Mouse (Mus musculus) liver, adult 2 months (tissue): ENCODE results near the gene Ccni. TPM values are rescaled to one million over a fixed set of nuclear protein-coding genes. Genes with fewer than 3 reads are reported as not detected.

Experiments
- DNase-seq: peaks from one replicate; pipeline ENCODE4 v3.0.0-alpha.2; 2011; ENCODE audit warnings: low read depth, low spot score; ENCODE audit errors: extremely low read depth
- H3K27ac ChIP-seq: fragments of 200-500 bp; replicated peaks from 2 replicates; pipeline ENCODE4 v1.5.1; 2012; ENCODE audit warnings: low read depth, mild to moderate bottlenecking, control low read depth, inconsistent platforms, low read length; ENCODE audit not compliant: insufficient read depth
- H3K27me3 ChIP-seq: fragments of 200-500 bp; 2 replicates; pipeline ENCODE4 v1.6.1; 2012; ENCODE audit warnings: mild to moderate bottlenecking, moderate library complexity, low read length, inconsistent platforms; ENCODE audit not compliant: control insufficient read depth, insufficient read depth
- H3K36me3 ChIP-seq: fragments of 200-500 bp; 2 replicates; pipeline ENCODE4 v1.6.1; 2012; ENCODE audit warnings: low read length, inconsistent platforms; ENCODE audit not compliant: control insufficient read depth, insufficient read depth
- H3K4me1 ChIP-seq: fragments of 200-500 bp; 2 replicates; pipeline ENCODE4 v1.6.1; 2011; ENCODE audit warnings: low read length; ENCODE audit not compliant: control insufficient read depth, insufficient read depth
- H3K4me3 ChIP-seq: fragments of 200-500 bp; 2 replicates; pipeline ENCODE4 v1.5.1; 2011; ENCODE audit warnings: low read depth, mild to moderate bottlenecking, control low read depth, low read length, moderate library complexity; ENCODE audit not compliant: insufficient read depth
- H3K79me2 ChIP-seq: fragments of 200-500 bp; 2 replicates; pipeline ENCODE4 v1.6.1; 2012; ENCODE audit warnings: inconsistent platforms, mild to moderate bottlenecking, low read length, moderate library complexity; ENCODE audit not compliant: control insufficient read depth, insufficient read depth
- H3K9ac ChIP-seq: fragments of 200-500 bp; 2 replicates; pipeline ENCODE4 v1.6.1; 2012; ENCODE audit warnings: low read depth, mild to moderate bottlenecking, control low read depth, inconsistent platforms, low read length
- CTCF ChIP-seq: fragments of 200-500 bp; IDR thresholded peaks from 2 replicates; pipeline ENCODE4 v1.5.1; 2011; ENCODE audit warnings: low read depth, low read length, control low read depth
- POLR2A ChIP-seq: fragments of 200-500 bp; IDR thresholded peaks from 2 replicates; pipeline ENCODE4 v1.6.1; 2011; ENCODE audit warnings: low read length, control low read depth; ENCODE audit not compliant: insufficient read depth; ENCODE audit errors: extremely low read depth
- WGBS: fragments of 180-500 bp; shearing (Covaris S2); methylation state at CpG from one replicate; pipeline ENCODE4 v1.1.7; 2018; 5-methylcytosine and 5-hydroxymethylcytosine counted together
- polyA plus RNA-seq: library from polyadenylated mRNA; depleted of rRNA; stranded (reverse); fragments of >200 nt; gene quantifications from 2 replicates; pipeline ENCODE4 v1.2.3, GENCODE M21; 2012; rRNA removed
- total RNA-seq: library from RNA; depleted of rRNA; stranded (reverse); fragments of >200 nt; gene quantifications from 2 replicates; pipeline ENCODE4 v1.2.3, GENCODE M21; 2014; rRNA removed

The Ccni gene
- total and polyA plus RNA-seq, 2 experiments: 56.4 to 68.0 TPM

DNA sequence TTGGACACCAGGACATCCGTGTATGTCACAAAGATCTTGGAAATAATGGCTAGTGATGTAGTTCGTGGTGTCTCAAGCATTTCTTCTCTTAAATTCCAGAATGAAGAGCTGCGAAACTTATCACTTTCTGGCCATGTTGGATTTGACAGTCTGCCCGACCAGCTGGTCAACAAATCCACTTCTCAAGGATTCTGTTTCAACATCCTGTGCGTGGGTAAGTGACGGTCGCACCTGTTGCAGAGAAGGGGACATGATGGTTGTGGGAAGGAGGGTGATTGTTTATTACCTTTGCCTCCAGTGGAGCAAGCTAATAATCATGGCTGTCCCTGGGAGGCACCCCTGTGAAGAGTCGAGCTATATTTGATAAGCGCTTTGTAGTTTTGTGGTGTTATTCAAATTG is 66.9 kb downstream of the Ccni start:
- Histone ChIP-seq H3K79me2 (no peaks in the 10 kb centered on the region), H3K9ac (no peak overlapping the region), H3K27me3 (no peaks in the 10 kb centered on the region), H3K4me1 (no peaks in the 10 kb centered on the region), H3K27ac (no peak overlapping the region), H3K4me3 (no peak overlapping the region), H3K36me3 (0 out of 2 replicates have a peak, but pooled peaks cover 2% of the 10 kb centered on the region)
- TF ChIP-seq POLR2A: no peak
- no peak for TF ChIP-seq CTCF
- 97% methylated on average over 9 of the region's 9 CpGs for WGBS
- no peak for DNase-seq

DNA sequence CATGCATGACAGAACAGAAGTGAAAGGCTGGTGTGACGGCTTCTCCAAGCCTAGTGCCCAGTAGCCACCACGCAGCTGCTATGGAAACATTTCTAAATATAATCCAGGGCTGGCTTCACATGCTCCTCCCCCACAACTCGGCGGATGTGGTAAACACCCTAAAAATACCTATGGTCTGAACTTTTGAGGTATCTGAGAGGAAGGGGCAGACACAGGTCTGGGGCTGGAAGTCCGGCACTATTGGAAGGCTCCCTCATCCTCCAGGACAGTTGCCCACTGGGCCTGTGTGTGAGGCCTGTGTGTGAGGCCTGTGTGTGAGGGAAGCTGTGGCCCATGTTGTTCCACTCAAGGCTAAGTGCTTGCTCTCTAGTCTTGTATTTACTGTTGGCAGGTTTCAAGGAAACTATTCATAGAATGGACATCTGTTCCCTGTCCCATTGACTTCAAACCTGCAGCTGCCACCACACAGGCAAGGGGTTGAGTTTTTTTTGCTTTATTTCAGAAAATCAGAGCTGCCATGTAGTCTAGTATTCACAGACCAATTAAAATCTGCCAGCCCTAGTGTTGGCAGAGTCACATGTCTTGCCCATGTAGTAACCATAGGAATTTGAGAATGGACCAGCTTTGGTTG is 69.2 kb downstream of the Ccni start:
- Histone ChIP-seq H3K9ac (no peak overlapping the region), H3K4me1 (peaks cover 2% of the 10 kb centered on the region; the same call in 1 of the 2 replicates), H3K79me2 (no peaks in the 10 kb centered on the region), H3K36me3 (no peaks in the 10 kb centered on the region), H3K27ac (no peak overlapping the region), H3K4me3 (no peak overlapping the region), H3K27me3 (no peaks in the 10 kb centered on the region)
- 83% methylated on average over 5 of the region's 5 CpGs for WGBS
- TF ChIP-seq CTCF (no peak), POLR2A (no peak)
- no peak for DNase-seq

DNA sequence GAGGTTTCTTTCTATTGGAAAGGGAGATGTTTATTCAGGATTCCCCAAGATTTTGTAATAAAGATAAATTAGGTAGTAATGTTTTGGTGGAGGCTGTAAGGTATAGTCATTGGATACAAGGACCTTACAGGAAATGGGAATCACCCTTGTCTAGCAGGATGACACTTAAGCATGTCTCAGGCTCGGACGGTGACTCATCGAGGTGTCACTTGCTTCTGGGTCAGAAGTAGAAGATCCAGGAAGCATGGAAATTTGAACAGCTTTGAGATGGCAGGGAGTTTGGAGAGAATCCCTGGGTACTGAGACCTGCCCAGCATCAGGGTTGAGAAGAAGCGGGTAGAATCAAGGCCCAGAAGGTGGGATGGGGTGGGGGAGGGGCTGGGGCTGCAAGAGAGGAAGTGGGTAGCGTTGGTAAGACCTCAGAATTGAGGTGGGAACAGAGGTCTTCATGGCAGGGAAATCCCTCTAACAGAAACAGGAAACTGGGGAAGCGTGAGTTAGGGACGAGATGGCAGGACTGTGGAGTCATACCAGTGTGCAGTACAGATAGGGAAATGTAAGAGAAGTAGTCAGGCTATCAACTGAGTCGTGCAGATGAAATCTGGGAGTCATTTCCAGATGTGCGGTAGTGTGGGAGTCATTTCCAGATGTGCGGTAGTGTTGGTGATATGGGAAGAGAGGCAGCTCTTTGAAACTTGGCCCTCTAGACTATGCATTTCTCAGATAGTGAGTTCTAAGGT is 70.8 kb downstream of the Ccni start:
- H3K27ac ChIP-seq: no peak overlapping the region
- H3K4me1 ChIP-seq: peaks cover 4% of the 10 kb centered on the region; the same call in 1 of the 2 replicates
- H3K27me3 ChIP-seq: no peaks in the 10 kb centered on the region
- H3K36me3 ChIP-seq: no peaks in the 10 kb centered on the region
- no peak overlapping the region for H3K4me3 ChIP-seq
- no peak for DNase-seq
- no peak overlapping the region for H3K9ac ChIP-seq
- H3K79me2 ChIP-seq: no peaks in the 10 kb centered on the region
- TF ChIP-seq CTCF: no peak
- TF ChIP-seq POLR2A: no peak
- WGBS: 78% methylated on average over 10 of the region's 10 CpGs

DNA sequence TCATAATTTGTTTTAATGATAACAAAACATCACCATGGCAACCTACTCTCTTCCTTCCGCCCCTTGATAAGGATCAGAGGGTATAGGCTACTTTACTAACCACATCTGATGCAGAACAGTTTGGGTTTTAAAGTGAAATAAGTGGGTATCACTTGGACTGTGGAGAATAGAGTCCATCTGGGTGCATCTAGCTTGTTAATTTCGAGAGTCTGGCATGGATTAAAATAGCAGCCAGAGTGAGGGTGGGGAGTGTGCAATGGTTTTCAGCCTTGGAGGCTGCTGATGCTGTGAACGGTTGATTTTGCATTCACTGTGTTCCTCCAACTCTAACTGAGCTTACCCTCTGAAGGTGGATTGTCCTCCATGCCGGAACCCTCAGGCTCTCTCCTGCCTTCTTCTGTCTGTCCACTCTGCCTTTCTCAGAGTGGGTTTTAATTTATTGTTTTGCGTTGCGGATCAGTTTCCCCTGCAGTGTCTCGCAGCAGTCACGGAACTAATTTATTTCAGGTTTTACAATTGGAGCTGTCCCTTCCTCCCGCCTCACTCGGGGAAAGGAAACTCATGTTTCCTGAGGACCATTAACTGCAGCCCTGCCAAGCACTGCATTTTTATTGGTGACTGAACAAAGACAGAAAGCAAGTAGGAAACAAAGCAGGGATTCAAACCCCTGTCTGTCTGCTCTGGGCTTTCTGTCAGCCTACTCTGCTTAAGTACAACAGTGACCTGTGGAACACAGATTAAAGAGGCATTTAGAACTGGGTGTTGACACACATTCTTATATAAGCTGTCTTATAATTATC is 72.7 kb downstream of the Ccni start:
- WGBS: 66% methylated on average over 10 of the region's 10 CpGs
- Histone ChIP-seq H3K4me3 (no peak overlapping the region), H3K9ac (no peak overlapping the region), H3K4me1 (peaks cover 4% of the 10 kb centered on the region; the same call in 1 of the 2 replicates), H3K79me2 (no peaks in the 10 kb centered on the region), H3K36me3 (no peaks in the 10 kb centered on the region), H3K27me3 (no peaks in the 10 kb centered on the region), H3K27ac (no peak overlapping the region)
- no peak for DNase-seq
- TF ChIP-seq POLR2A (no peak), CTCF (no peak)

Other genes with a start within 250 kb of the Ccni start
- 1.2 and 1.6 TPM in 2 replicates for gene Sowahb, start 161.5 kb downstream of the Ccni start, total RNA-seq
- gene Sowahb, start 161.5 kb downstream of the Ccni start, polyA plus RNA-seq: 3.4 and 3.9 TPM in 2 replicates
- 7.1 and 10.7 TPM in 2 replicates for gene Sept11, start 113.1 kb downstream of the Ccni start, total RNA-seq
- 7.3 and 9.2 TPM in 2 replicates for gene Sept11, start 113.1 kb downstream of the Ccni start, polyA plus RNA-seq
- 0.13 and 0.28 TPM in 2 replicates for gene 2010109A12Rik, start within 50 bp of the Ccni start, total RNA-seq
- gene 2010109A12Rik, start within 50 bp of the Ccni start, polyA plus RNA-seq: not detected in 2 replicates
- gene Ccng2, start 60.8 kb upstream of the Ccni start, total RNA-seq: 14.5 and 16.1 TPM in 2 replicates
- gene Ccng2, start 60.8 kb upstream of the Ccni start, polyA plus RNA-seq: 9.2 and 11.7 TPM in 2 replicates